Mouse (Mus musculus): ENCODE data around the gene Icam1. TPM values are rescaled to one million over a fixed set of nuclear protein-coding genes. Genes with fewer than 3 reads are reported as not detected.
"Not testable (repeated sequence)": the region's sequence is repeated elsewhere in the genome, so short reads cannot be mapped to it uniquely, and the experiment has no call there.

Gene Icam1
- total RNA-seq, 2 experiments from 2014 or later = 2.6 to 2.8 TPM

- TF ChIP-seq CTCF (conservative IDR thresholded peaks at IDR 0.05) = no peak
- Histone ChIP-seq H3K4me3 (no peak overlapping the region), H3K27ac (no peak overlapping the region)
- DNase-seq (ENCODE audit: low spot score in 2 of 2) = no peak
These were observed 37.2 kb upstream of the Icam1 start for GRCm38 (mm10) chr9:20978409-20979095.

DNA sequence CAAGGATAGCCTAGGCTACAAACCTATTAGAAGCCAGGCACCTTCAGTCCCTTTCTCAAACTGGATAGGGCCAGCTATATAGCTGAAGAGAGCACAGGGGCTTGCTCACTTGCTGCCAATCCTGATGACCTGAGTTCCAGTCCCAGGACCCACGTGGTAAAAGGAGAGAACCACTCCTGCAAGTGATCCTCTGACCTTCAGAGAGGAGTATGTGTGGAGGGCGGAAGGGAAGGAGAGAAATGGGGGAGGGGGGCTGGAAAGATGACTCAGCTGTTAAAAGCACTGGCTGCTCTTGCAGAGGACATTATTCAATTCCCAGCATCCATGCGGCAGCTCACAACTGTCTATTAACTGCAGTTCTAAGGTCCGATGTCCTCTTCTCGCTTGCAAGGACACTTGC lies 36.6 kb upstream of the Icam1 start:
- Histone ChIP-seq H3K27ac (no peak overlapping the region), H3K4me3 (no peak overlapping the region)
- DNase-seq (ENCODE audit: low spot score in 2 of 2) = no peak
- TF ChIP-seq CTCF (conservative IDR thresholded peaks at IDR 0.05) = no peak

GRCm38 (mm10) chr9:20979769-20980168 lies 36.0 kb upstream of the Icam1 start:
- DNase-seq (ENCODE audit: low spot score in 2 of 2) = no peak
- no peak for TF ChIP-seq CTCF (conservative IDR thresholded peaks at IDR 0.05)
- Histone ChIP-seq H3K4me3 (no peak overlapping the region), H3K27ac (no peak overlapping the region)

DNA sequence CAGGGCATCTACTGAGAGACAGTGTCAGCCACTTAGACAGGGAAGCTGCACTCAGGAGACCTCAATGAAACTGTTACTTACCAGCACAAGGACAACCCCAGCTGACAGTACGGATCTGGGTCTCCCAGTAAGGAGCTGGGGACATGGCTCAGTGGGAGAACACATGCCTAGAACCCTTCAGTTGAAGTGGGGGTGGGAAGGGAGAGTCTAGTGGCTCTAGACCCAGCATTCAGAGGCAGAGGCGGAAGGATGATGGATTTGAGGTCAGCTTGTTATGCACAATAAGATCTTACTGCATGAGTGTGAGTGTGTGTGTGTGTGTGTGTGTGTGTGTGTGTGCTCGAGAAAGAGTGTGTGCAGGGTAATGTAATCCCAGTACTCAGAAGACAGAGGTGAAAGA lies 33.6 kb upstream of the Icam1 start:
- no peak for TF ChIP-seq CTCF (conservative IDR thresholded peaks at IDR 0.05)
- H3K4me3 ChIP-seq = no peak overlapping the region
- DNase-seq (ENCODE audit: low spot score in 2 of 2) = no peak
- no peak overlapping the region for H3K27ac ChIP-seq

GRCm38 (mm10) chr9:20983169-20983568 lies 32.6 kb upstream of the Icam1 start:
- DNase-seq (ENCODE audit: low spot score in 2 of 2) = no peak
- H3K27ac ChIP-seq = no peak overlapping the region
- TF ChIP-seq CTCF (conservative IDR thresholded peaks at IDR 0.05) = no peak
- no peak overlapping the region for H3K4me3 ChIP-seq

GRCm38 (mm10) chr9:20986952-20987686 lies 28.7 kb upstream of the Icam1 start:
- Histone ChIP-seq H3K27ac (no peak overlapping the region), H3K4me3 (no peak overlapping the region)
- DNase-seq (ENCODE audit: low spot score in 2 of 2) = no peak
- no peak for TF ChIP-seq CTCF (conservative IDR thresholded peaks at IDR 0.05)

GRCm38 (mm10) chr9:20987953-20988352 lies 27.8 kb upstream of the Icam1 start:
- no peak for TF ChIP-seq CTCF (conservative IDR thresholded peaks at IDR 0.05)
- no peak for DNase-seq (ENCODE audit: low spot score in 2 of 2)
- H3K27ac ChIP-seq = no peak overlapping the region
- H3K4me3 ChIP-seq = no peak overlapping the region

- TF ChIP-seq CTCF (conservative IDR thresholded peaks at IDR 0.05) = no peak
- Histone ChIP-seq H3K27ac (no peak overlapping the region), H3K4me3 (no peak overlapping the region)
- no peak for DNase-seq (ENCODE audit: low spot score in 2 of 2)
These were observed 24.9 kb upstream of the Icam1 start for GRCm38 (mm10) chr9:20990861-20991260.

- Histone ChIP-seq H3K27ac (no peak overlapping the region), H3K4me3 (no peak overlapping the region)
- no peak for TF ChIP-seq CTCF (conservative IDR thresholded peaks at IDR 0.05)
- DNase-seq (ENCODE audit: low spot score in 2 of 2) = no peak
These were observed 24.2 kb upstream of the Icam1 start for GRCm38 (mm10) chr9:20991587-20991986.

DNA sequence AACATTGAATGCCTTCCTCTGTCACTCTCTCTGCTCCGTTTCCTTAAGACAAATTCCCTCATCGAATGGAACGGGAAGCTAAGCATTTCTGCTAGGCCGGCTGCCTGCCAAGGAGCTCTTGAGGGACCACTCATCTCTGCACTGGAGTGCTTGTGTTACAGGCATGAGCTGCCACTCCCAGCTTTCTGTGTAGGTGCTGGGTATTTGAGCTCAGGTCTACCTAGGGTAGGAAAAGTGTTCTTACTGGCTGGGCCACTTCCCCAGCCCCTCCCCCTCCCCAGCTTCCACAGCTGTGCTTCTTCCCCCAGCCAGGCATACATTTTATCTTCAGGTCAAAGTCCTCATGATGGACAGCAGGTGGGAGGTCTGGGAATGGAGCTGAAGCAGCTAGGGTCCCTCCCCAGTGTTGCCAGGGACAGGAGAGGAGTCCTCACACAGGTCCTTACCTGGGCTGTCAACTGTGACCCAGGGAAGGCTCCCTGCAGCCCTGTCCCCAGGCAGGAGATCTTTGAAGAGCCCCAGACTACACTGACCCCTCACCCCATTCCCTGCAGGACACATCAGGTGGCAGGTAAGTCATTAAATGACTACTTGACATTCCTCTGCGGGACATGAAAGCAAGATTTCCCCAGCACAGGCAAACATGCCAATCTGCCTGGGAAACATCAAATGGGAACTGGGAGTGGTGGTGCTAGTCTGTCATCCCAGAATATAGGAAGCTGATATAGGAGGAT lies 22.5 kb upstream of the Icam1 start:
- H3K27ac ChIP-seq = no peak overlapping the region
- TF ChIP-seq CTCF (conservative IDR thresholded peaks at IDR 0.05) = no peak

DNA sequence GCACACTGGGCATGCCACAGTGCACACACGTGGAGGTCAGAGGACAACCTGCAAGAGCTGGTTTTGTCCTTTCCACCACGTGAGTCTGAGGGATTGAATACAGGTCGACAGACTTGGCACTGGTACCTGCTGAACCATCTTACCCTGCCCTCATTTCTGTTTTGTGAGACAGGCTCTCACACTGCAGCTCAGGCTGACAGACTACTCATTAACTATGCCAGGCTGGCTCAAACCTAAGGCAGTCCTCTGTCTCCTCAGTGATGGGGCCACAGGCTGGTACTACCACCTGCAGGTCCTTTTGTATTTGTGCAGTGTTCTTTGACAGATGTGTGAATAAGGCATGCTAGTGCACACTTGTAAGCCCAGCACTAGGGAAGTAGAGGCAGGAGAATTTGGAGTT lies 20.7 kb upstream of the Icam1 start:
- Histone ChIP-seq H3K27ac (no peak overlapping the region), H3K4me3 (no peak overlapping the region)
- no peak for DNase-seq (ENCODE audit: low spot score in 2 of 2)
- TF ChIP-seq CTCF (conservative IDR thresholded peaks at IDR 0.05) = no peak

More for the DNA sequence above, 22.5 kb upstream of the Icam1 start:
- no peak for DNase-seq (ENCODE audit: low spot score in 2 of 2)
- H3K4me3 ChIP-seq = no peak overlapping the region

DNA sequence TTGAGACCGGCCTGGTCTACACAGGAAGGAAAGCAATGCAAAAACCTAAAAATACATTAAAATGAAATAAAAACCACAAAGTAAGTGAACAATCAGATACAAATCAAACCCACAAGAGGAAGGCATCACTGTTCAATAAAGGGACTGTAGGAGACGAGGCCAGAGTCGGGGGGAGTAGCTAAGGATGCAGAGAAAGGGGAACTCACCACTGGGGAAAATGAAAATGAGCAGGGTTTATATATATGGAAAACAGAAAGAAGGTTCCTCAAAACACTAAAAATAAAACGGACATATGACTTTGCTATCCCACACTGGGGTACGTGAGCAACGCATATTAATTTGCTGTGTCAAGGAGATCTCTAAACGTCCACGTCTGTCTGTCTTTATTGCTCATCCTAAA lies 18.7 kb upstream of the Icam1 start:
- no peak overlapping the region for H3K4me3 ChIP-seq
- DNase-seq (ENCODE audit: low spot score in 2 of 2) = no peak
- no peak for TF ChIP-seq CTCF (conservative IDR thresholded peaks at IDR 0.05)
- no peak overlapping the region for H3K27ac ChIP-seq

DNA sequence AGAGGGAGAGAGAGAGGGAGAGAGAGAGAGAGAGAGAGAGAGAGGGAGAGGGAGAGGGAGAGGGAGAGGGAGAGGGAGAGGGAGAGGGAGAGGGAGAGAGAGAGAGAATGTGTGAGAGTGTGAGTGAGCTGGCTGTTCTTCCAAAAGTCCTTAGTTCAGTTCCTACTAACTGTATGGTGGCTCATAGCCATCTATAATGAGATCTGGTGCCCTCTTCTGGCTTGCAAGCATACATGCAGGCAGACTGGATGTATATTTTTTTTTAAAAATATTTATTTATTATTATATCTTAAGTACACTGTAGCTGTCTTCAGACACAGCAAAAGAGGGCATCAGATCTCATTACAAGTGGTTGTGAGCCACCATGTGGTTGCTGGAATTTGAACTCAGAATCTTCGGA lies 17.4 kb upstream of the Icam1 start:
- TF ChIP-seq CTCF (conservative IDR thresholded peaks at IDR 0.05) = peak; percentile 75
- H3K27ac ChIP-seq; DNase-seq (ENCODE audit: low spot score in 2 of 2); H3K4me3 ChIP-seq: not testable (repeated sequence)
